Mouse (Mus musculus) C2C12 (cell line): ENCODE results near the gene Zfp687. TPM values are rescaled to one million over a fixed set of nuclear protein-coding genes. Genes with fewer than 3 reads are reported as not detected.
A peak's percentile ranks its signal among the peaks of the same experiment; 100 is the strongest.
"Not testable (repeated sequence)": the region's sequence is repeated elsewhere in the genome, so short reads cannot be mapped to it uniquely, and the experiment has no call there.

Source experiments
- H3K27me3 ChIP-seq: one replicate; pipeline ENCODE4 v1.6.1; 2011; ENCODE audit not compliant: control insufficient read depth, insufficient read depth, insufficient read length
- H3K36me3 ChIP-seq: one replicate; pipeline ENCODE4 v1.6.1; 2011; ENCODE audit not compliant: control insufficient read depth, insufficient read depth
- H3K4me3 ChIP-seq: one replicate; pipeline ENCODE4 v1.5.1; 2011; ENCODE audit warnings: mild to moderate bottlenecking, control low read depth; ENCODE audit not compliant: poor library complexity, insufficient read depth, severe bottlenecking
- H3K79me2 ChIP-seq: one replicate; pipeline ENCODE4 v1.6.1; 2011; ENCODE audit not compliant: control insufficient read depth, insufficient read depth
- H3K79me3 ChIP-seq: one replicate; pipeline ENCODE4 v1.6.1; 2011; ENCODE audit warnings: low read depth, control low read depth
- H3ac ChIP-seq: one replicate; pipeline ENCODE3; 2011; ENCODE audit warnings: low read depth; ENCODE audit not compliant: control insufficient read depth, insufficient read length
- CEBPB ChIP-seq: IDR thresholded peaks from one replicate; pipeline ENCODE4 v1.6.1; 2011; ENCODE audit warnings: low read depth, mild to moderate bottlenecking, control low read depth, moderate library complexity
- CTCF ChIP-seq: IDR thresholded peaks from one replicate; pipeline ENCODE4 v1.5.1; 2011; ENCODE audit not compliant: control insufficient read depth, insufficient read depth, insufficient read length
- FOSL1 ChIP-seq: IDR thresholded peaks from one replicate; pipeline ENCODE4 v1.8.0; 2011; ENCODE audit warnings: mild to moderate bottlenecking, low read length; ENCODE audit not compliant: poor library complexity, insufficient read depth, severe bottlenecking
- MAX ChIP-seq: IDR thresholded peaks from one replicate; pipeline ENCODE4 v1.6.1; 2011; ENCODE audit warnings: mild to moderate bottlenecking, control low read depth
- MYOD1 ChIP-seq: IDR thresholded peaks from one replicate; pipeline ENCODE4 v1.6.1; 2011; ENCODE audit warnings: low read depth; ENCODE audit not compliant: control insufficient read depth, insufficient read length
- MYOG ChIP-seq: IDR thresholded peaks from one replicate; pipeline ENCODE4 v1.6.1; 2011; ENCODE audit not compliant: control insufficient read depth, insufficient read length; ENCODE audit errors: extremely low read depth
- USF1 ChIP-seq: IDR thresholded peaks from one replicate; pipeline ENCODE4 v1.6.1; 2011; ENCODE audit warnings: low read depth, mild to moderate bottlenecking, control low read depth, moderate library complexity
- polyA plus RNA-seq: library from polyadenylated mRNA; unstranded; fragments of >200 nt; fragmentation: generic; extraction: Trizol; gene quantifications from one replicate; pipeline ENCODE4 v1.2.1, GENCODE M21; 2012; ENCODE audit warnings: missing spikeins

Gene Zfp687
- polyA plus RNA-seq, 1 experiment = 15.3 TPM

GRCm38 (mm10) chr3:95042166-95042837, 27.1 kb upstream of the Zfp687 start, which contains the start of gene Psmd4:
Gene Psmd4, minus strand, starts transcription at chr3:95042614.
- Histone ChIP-seq H3ac (peak within 1 kb of the TSS; percentile 95), H3K4me3 (peak within 1 kb of the TSS; percentile 82), H3K79me2 (peaks cover 51% of the 10 kb centered on the region), H3K79me3 (peaks cover 45% of the 10 kb centered on the region), H3K36me3 (peaks cover 30% of the 10 kb centered on the region), H3K27me3 (no peaks in the 10 kb centered on the region)
- TF ChIP-seq USF1 (no peak), MYOD1 (peak; percentile 40)

DNA sequence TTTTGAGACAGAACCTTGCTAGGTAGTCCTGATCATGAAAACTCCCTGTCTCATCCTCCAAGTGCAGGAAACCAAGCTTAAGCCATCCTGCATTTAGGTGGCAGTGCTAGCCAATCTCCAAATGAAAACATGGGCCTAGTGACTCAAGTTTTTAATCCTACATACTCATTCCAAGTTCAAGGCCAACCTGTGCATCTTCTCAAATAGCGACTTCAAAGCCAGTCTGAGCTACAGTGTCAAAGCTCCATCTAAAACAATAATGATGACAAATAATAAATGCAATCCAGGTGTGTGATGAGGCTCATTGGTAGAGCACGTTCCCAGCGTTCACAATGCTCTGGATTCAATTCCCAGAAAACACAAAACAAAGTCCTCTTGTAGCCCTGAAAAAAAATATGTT, 26.4 kb upstream of the Zfp687 start:
- Histone ChIP-seq H3K4me3 (peak overlapping the region; percentile 82), H3K79me2 (peaks cover 58% of the 10 kb centered on the region), H3K27me3 (no peaks in the 10 kb centered on the region), H3K79me3 (peaks cover 52% of the 10 kb centered on the region), H3K36me3 (peaks cover 36% of the 10 kb centered on the region), H3ac (peak overlapping the region; percentile 46)
- no peak for TF ChIP-seq MYOG
- no peak for TF ChIP-seq MAX
- TF ChIP-seq CEBPB = no peak
- no peak for TF ChIP-seq FOSL1
- no peak for TF ChIP-seq CTCF
- no peak for TF ChIP-seq USF1
- TF ChIP-seq MYOD1 = no peak

DNA sequence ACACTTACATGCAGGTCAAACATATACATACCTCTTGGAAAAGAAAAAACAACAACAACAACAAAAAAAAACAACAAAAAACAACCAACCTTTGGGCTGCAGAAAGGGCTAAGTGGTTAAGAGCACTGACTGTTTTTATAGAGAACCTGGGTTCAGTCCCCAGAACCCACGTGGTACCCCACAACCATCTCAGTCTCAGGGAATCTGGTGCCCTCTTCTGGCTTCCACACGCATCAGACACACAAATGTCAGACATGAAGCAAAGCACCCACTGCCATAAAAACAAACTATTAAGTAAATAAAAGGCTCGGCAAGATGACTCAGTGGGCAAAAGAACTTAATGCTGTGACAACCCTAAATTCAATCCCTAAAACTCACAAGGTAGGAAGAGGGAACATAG, 14.7 kb upstream of the Zfp687 start:
- no peak overlapping the region for H3K4me3 ChIP-seq
- no peak for TF ChIP-seq MYOG
- TF ChIP-seq CTCF = no peak
- TF ChIP-seq CEBPB = no peak
- TF ChIP-seq MYOD1 = no peak
- no peak for TF ChIP-seq FOSL1
- no peak for TF ChIP-seq MAX
- TF ChIP-seq USF1 = no peak
- H3K36me3 ChIP-seq = peaks cover 50% of the 10 kb centered on the region
- no peaks in the 10 kb centered on the region for H3K27me3 ChIP-seq
- no peak overlapping the region for H3ac ChIP-seq
- no peaks in the 10 kb centered on the region for H3K79me3 ChIP-seq
- no peaks in the 10 kb centered on the region for H3K79me2 ChIP-seq

- H3K4me3 ChIP-seq, H3K79me3 ChIP-seq, H3ac ChIP-seq, H3K79me2 ChIP-seq, H3K27me3 ChIP-seq: not testable (repeated sequence)
- H3K36me3 ChIP-seq = peaks cover 44% of the 10 kb centered on the region
Observed at GRCm38 (mm10) chr3:95029291-95029827, 14.1 kb upstream of the Zfp687 start.

DNA sequence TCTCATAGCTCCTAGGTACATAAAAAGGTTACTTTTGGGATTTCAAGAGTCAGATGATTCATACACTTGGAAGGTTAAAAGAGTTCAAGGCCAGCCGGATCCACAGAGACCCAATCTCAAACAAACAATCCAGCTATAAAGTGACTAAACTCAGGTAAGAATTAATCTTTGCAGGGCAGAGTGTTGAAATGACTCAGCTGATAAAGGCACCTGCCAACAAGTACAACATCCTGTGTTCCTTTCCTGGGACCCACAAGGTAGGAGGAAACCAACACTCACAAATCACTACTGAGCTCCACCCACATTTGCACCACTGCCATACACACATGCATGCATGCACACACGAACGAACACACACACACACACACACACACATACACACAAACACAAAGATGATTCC, 13.4 kb upstream of the Zfp687 start:
- no peaks in the 10 kb centered on the region for H3K79me3 ChIP-seq
- H3ac ChIP-seq = no peak overlapping the region
- no peaks in the 10 kb centered on the region for H3K27me3 ChIP-seq
- no peaks in the 10 kb centered on the region for H3K79me2 ChIP-seq
- H3K4me3 ChIP-seq = no peak overlapping the region
- TF ChIP-seq CTCF = no peak
- no peak for TF ChIP-seq MYOD1
- TF ChIP-seq MYOG = no peak
- TF ChIP-seq CEBPB = no peak
- no peak for TF ChIP-seq MAX
- no peak for TF ChIP-seq USF1
- no peak for TF ChIP-seq FOSL1
- H3K36me3 ChIP-seq = peaks cover 37% of the 10 kb centered on the region

GRCm38 (mm10) chr3:95027701-95028100, 12.5 kb upstream of the Zfp687 start:
- H3K79me3 ChIP-seq = no peaks in the 10 kb centered on the region
- H3ac ChIP-seq = no peak overlapping the region
- TF ChIP-seq MYOD1 (no peak), CTCF (no peak), USF1 (no peak), MAX (no peak), CEBPB (no peak), FOSL1 (no peak), MYOG (no peak)
- no peak overlapping the region for H3K4me3 ChIP-seq
- no peaks in the 10 kb centered on the region for H3K79me2 ChIP-seq
- H3K27me3 ChIP-seq = no peaks in the 10 kb centered on the region
- peaks cover 28% of the 10 kb centered on the region for H3K36me3 ChIP-seq
